ENCODE assay signal across 8 mouse cellular contexts in genomic region chr15:10981377-10982063, GRCm38 (mm10). TPM values are rescaled to one million over a fixed set of nuclear protein-coding genes. Genes with fewer than 3 reads are reported as not detected.
DNase-seq lines count a peak whose midpoint lies in the region; ATAC-seq lines count a peak whose summit lies in the region.

Amacr (plus strand) TSS chr15:10981756.

- H3K27me3 ChIP-seq in hindbrain, embryonic 16.5 days (replicated peaks; ENCODE audit: control insufficient read depth, insufficient read depth, low read length), result no peaks in the 10 kb centered on the region

- H3K27ac ChIP-seq in hindbrain, embryonic 16.5 days (ENCODE audit: low read depth, low read length), result peak within 1 kb of the TSS; percentile 94
- H3K27ac ChIP-seq in macrophage, result peak within 1 kb of the TSS; percentile 34; the same call in 1 of the 2 replicates

- WGBS in hindbrain, embryonic 16.5 days, result under 1% methylated on average over 50 of the region's 52 CpGs
- 2% methylated on average over 51 of the region's 52 CpGs for WGBS in macrophage (ENCODE audit: missing documents)

- H3K79me2 ChIP-seq in macrophage (ENCODE audit: inconsistent target), result no peaks in the 10 kb centered on the region

- H3K36me3 ChIP-seq in hindbrain, embryonic 16.5 days (ENCODE audit: control insufficient read depth, insufficient read depth, low read length), result no peaks in the 10 kb centered on the region
- no peaks in the 10 kb centered on the region for H3K36me3 ChIP-seq in macrophage (ENCODE audit: inconsistent target)

- peak; percentile 80 for DNase-seq in WW6 (ENCODE audit: low read depth, low spot score)
- DNase-seq in cerebellum, postnatal 4 days (ENCODE audit: low spot score in 2 of 2), result peak; percentile 69 to 84
- peak; percentile 87 for DNase-seq in gastrocnemius, adult 18-20 months (ENCODE audit: low spot score)
- peak; percentile 85 to 92 for DNase-seq in left cerebral cortex, adult 18-20 months (ENCODE audit: low spot score in 2 of 2)
- DNase-seq in right cerebral cortex, adult 18-20 months, result peak; percentile 92
- DNase-seq in urinary bladder, postnatal 10 days (ENCODE audit: low spot score), result peak; percentile 47

- H3K9me3 ChIP-seq in hindbrain, embryonic 16.5 days (ENCODE audit: control insufficient read depth, low read length), result no peaks in the 10 kb centered on the region

- peaks cover 9% of the 10 kb centered on the region for H3K4me1 ChIP-seq in hindbrain, embryonic 16.5 days (ENCODE audit: control insufficient read depth, insufficient read depth, low read depth, low read length)

- peak within 1 kb of the TSS; percentile 72 for H3K4me3 ChIP-seq in hindbrain, embryonic 16.5 days (ENCODE audit: low read length)
- peak within 1 kb of the TSS; percentile 36 for H3K4me3 ChIP-seq in macrophage (ENCODE audit: inconsistent target)

- H3K4me2 ChIP-seq in hindbrain, embryonic 16.5 days (ENCODE audit: low read length), result peak within 1 kb of the TSS; percentile 89

- ATAC-seq in hindbrain, embryonic 16.5 days, result peak; percentile 100

- H3K9ac ChIP-seq in hindbrain, embryonic 16.5 days (ENCODE audit: low read depth, low read length), result peak within 1 kb of the TSS; percentile 83

RNA-seq across cellular contexts. Expression of gene Amacr, which starts in this region (rescaled TPM):
- total RNA-seq in gastrocnemius, adult 18-20 months (2021), result 10 to 100 TPM; 16.7 to 17.0 TPM
- 14.1 and 14.3 TPM in 2 replicates for polyA plus RNA-seq in hindbrain, embryonic 16.5 days (2015; fragmentation: Nextera tagmentation; extraction: Ambion mirVana)
- 10 to 100 TPM; 11.6 to 12.4 TPM for total RNA-seq in left cerebral cortex, adult 18-20 months (2021)
- 1 to 10 TPM in 8 of 26 experiments, under 1 TPM in 10, not detected in 8; 0.29 to 4.2 (median 0.91) TPM for total RNA-seq in macrophage (2018; cell fraction: chromatin; rRNA removed)
- total RNA-seq in macrophage (2018; cell fraction: cytosol; rRNA removed), result 1 to 10 TPM; 1.7 to 4.6 (median 2.9) TPM
- 1 to 10 TPM in 20 of 26 experiments, under 1 TPM in 6; 0.56 to 6.7 (median 1.5) TPM for total RNA-seq in macrophage (2018; cell fraction: nucleus; rRNA removed)
- 2.0 to 2.9 TPM (median 2.7 TPM) in 3 replicates for polyA plus RNA-seq in macrophage (2018)

Comparison
In these comparisons a context has a peak if more than half of its experiments do, and no peak if none do; other contexts are left out.
1. Peak in every context shown above with its lines: DNase-seq, ATAC-seq, H3K4me3 ChIP-seq and H3K27ac ChIP-seq.